Mouse (Mus musculus): ENCODE data around the gene Gpr25.

Gene Gpr25

GRCm38 (mm10) chr1:136233892-136234594 lies 26.6 kb downstream of the Gpr25 start, which contains the start of gene Inava:
Inava (minus strand) TSS chr1:136234264.
- in situ Hi-C loops (cut with MboI, MseI): no loop called here

- in situ Hi-C loops (cut with MboI, MseI): no loop called here
These were observed 27.5 kb downstream of the Gpr25 start for GRCm38 (mm10) chr1:136232986-136233790.

- in situ Hi-C loops (cut with MboI, MseI): no loop called here
These were observed 28.3 kb downstream of the Gpr25 start for GRCm38 (mm10) chr1:136232285-136232926.

- in situ Hi-C loops (cut with MboI, MseI): no loop called here
These were observed 29.1 kb downstream of the Gpr25 start for GRCm38 (mm10) chr1:136231596-136231995.

- in situ Hi-C loops (cut with MboI, MseI): no loop called here
These were observed 30.5 kb downstream of the Gpr25 start for GRCm38 (mm10) chr1:136230201-136230600.

- in situ Hi-C loops (cut with MboI, MseI): no loop called here
These were observed 31.7 kb downstream of the Gpr25 start for GRCm38 (mm10) chr1:136229040-136229373.

GRCm38 (mm10) chr1:136228328-136229039 lies 32.2 kb downstream of the Gpr25 start:
- in situ Hi-C loops (cut with MboI, MseI): no loop called here

GRCm38 (mm10) chr1:136227870-136228269 lies 32.8 kb downstream of the Gpr25 start:
- in situ Hi-C loops (cut with MboI, MseI): no loop called here

GRCm38 (mm10) chr1:136226626-136227025 lies 34.0 kb downstream of the Gpr25 start:
- in situ Hi-C loops (cut with MboI, MseI): no loop called here

GRCm38 (mm10) chr1:136225846-136226245 lies 34.8 kb downstream of the Gpr25 start:
- in situ Hi-C loops (cut with MboI, MseI): no loop called here

- in situ Hi-C loops (cut with MboI, MseI): no loop called here
These were observed 36.8 kb downstream of the Gpr25 start for GRCm38 (mm10) chr1:136223758-136224342.

GRCm38 (mm10) chr1:136222386-136222785 lies 38.3 kb downstream of the Gpr25 start:
- in situ Hi-C loops (cut with MboI, MseI): no loop called here

GRCm38 (mm10) chr1:136220037-136220871 lies 40.4 kb downstream of the Gpr25 start:
- in situ Hi-C loops (cut with MboI, MseI): no loop called here

- in situ Hi-C loops (cut with MboI, MseI): no loop called here
These were observed 46.4 kb downstream of the Gpr25 start for GRCm38 (mm10) chr1:136214304-136214703.

GRCm38 (mm10) chr1:136212803-136213202 lies 47.9 kb downstream of the Gpr25 start, which contains the start of gene Mroh3:
Mroh3 (minus strand) TSS chr1:136212828.
- in situ Hi-C loops (cut with MboI, MseI): no loop called here
